Mouse (Mus musculus) MEL (cell line): Measurements from ENCODE around the gene Slc17a6. TPM values are rescaled to one million over a fixed set of nuclear protein-coding genes. Genes with fewer than 3 reads are reported as not detected.

Experiments
- DNase-seq: peaks from one replicate; pipeline ENCODE4 v3.0.0; 2011; ENCODE audit warnings: low read depth, low spot score
- H3K27ac ChIP-seq: 2 replicates; pipeline ENCODE4 v1.5.1; 2012; ENCODE audit warnings: low read depth, mild to moderate bottlenecking, control low read depth, low read length, moderate library complexity; ENCODE audit not compliant: control insufficient read depth
- H3K27me3 ChIP-seq, 2 experiments: fragments of 150-350 bp in 1 of 2; sonication (generic) in 1 of 2; 2 replicates each; pipeline ENCODE4 v1.6.1; 2012; ENCODE audit warnings: low read length in 2 of 2, mild to moderate bottlenecking in 2 of 2, improper control_type of control experiment in 1 of 2, moderate library complexity in 1 of 2; ENCODE audit not compliant: insufficient read depth in 2 of 2, control insufficient read depth in 1 of 2
- H3K36me3 ChIP-seq, 2 experiments: 2 replicates each; pipeline ENCODE4 v1.6.1; 2012 to 2014; ENCODE audit warnings: low read length in 2 of 2, improper control_type of control experiment in 1 of 2, inconsistent platforms in 1 of 2, mild to moderate bottlenecking in 1 of 2; ENCODE audit not compliant: insufficient read depth in 2 of 2, control insufficient read depth in 1 of 2
- H3K4me1 ChIP-seq, 2 experiments: fragments of 150-350 bp in 1 of 2; sonication (generic) in 1 of 2; 2 replicates each; pipeline ENCODE4 v1.6.1; 2012; ENCODE audit warnings: low read length in 2 of 2, improper control_type of control experiment in 1 of 2, mild to moderate bottlenecking in 1 of 2; ENCODE audit not compliant: insufficient read depth in 2 of 2, control insufficient read depth in 1 of 2
- H3K4me3 ChIP-seq, 2 experiments: fragments of 150-350 bp in 1 of 2; sonication (generic) in 1 of 2; 2 replicates each; pipeline ENCODE4 v1.5.1; 2012; ENCODE audit warnings: low read depth in 2 of 2, low read length in 2 of 2, mild to moderate bottlenecking in 2 of 2, moderate library complexity in 2 of 2, control low read depth in 1 of 2, improper control_type of control experiment in 1 of 2; ENCODE audit not compliant: control insufficient read depth in 1 of 2, insufficient read depth in 1 of 2
- H3K79me2 ChIP-seq: 2 replicates; pipeline ENCODE4 v1.6.1; 2012; ENCODE audit warnings: mild to moderate bottlenecking, low read length, moderate library complexity; ENCODE audit not compliant: control insufficient read depth, poor library complexity, insufficient read depth
- H3K9ac ChIP-seq: 2 replicates; pipeline ENCODE4 v1.6.1; 2012; ENCODE audit warnings: low read depth, mild to moderate bottlenecking, control low read depth, low read length, moderate library complexity; ENCODE audit not compliant: control insufficient read depth, poor library complexity, severe bottlenecking
- H3K9me3 ChIP-seq: fragments of 150-350 bp; sonication (generic); replicated peaks from 2 replicates; pipeline ENCODE4 v1.6.1; 2012; ENCODE audit warnings: mild to moderate bottlenecking, low read length, improper control_type of control experiment, moderate library complexity; ENCODE audit not compliant: insufficient read depth
- BHLHE40 ChIP-seq: IDR thresholded peaks from 2 replicates; pipeline ENCODE4 v1.6.1; 2012; ENCODE audit warnings: low read depth, mild to moderate bottlenecking, inconsistent platforms, low read length, improper control_type of control experiment, borderline replicate concordance
- CHD1 ChIP-seq: IDR thresholded peaks from 2 replicates; pipeline ENCODE4 v1.6.1; 2012; ENCODE audit warnings: low read depth, mild to moderate bottlenecking, inconsistent platforms, low read length, improper control_type of control experiment
- CTCF ChIP-seq, 3 experiments: IDR thresholded peaks in 2 of 3; conservative IDR thresholded peaks in 1 of 3; 2 replicates each; pipeline ENCODE4 v1.5.1; 2011 to 2012; ENCODE audit warnings: low read length in 3 of 3, low read depth in 2 of 3, mild to moderate bottlenecking in 2 of 3, improper control_type of control experiment in 1 of 3, inconsistent platforms in 1 of 3, mixed read lengths in 1 of 3, moderate library complexity in 1 of 3; ENCODE audit not compliant: control insufficient read depth in 1 of 3, insufficient read depth in 1 of 3, poor library complexity in 1 of 3, severe bottlenecking in 1 of 3
- ELF1 ChIP-seq: IDR thresholded peaks from 2 replicates; pipeline ENCODE4 v1.6.1; 2014; ENCODE audit warnings: low read depth, mild to moderate bottlenecking, inconsistent platforms, low read length, improper control_type of control experiment, moderate library complexity
- GABPA ChIP-seq: IDR thresholded peaks from 2 replicates; pipeline ENCODE4 v1.6.1; 2012; ENCODE audit warnings: low read depth, mild to moderate bottlenecking, inconsistent platforms, low read length, improper control_type of control experiment, moderate library complexity
- HCFC1 ChIP-seq: IDR thresholded peaks from 2 replicates; pipeline ENCODE4 v1.6.1; 2012; ENCODE audit warnings: low read depth, mild to moderate bottlenecking, inconsistent platforms, low read length, improper control_type of control experiment, moderate library complexity
- JUND ChIP-seq: IDR thresholded peaks from 2 replicates; pipeline ENCODE4 v1.6.1; 2011; ENCODE audit warnings: low read depth, mild to moderate bottlenecking, improper control_type of control experiment, low read length
- KAT2A ChIP-seq: conservative IDR thresholded peaks from 2 replicates; pipeline ENCODE4 v1.6.1; 2012; ENCODE audit warnings: low read depth, low read length, improper control_type of control experiment, inconsistent platforms
- MEF2A ChIP-seq: IDR thresholded peaks from 2 replicates; pipeline ENCODE4 v1.6.1; 2014; ENCODE audit warnings: low read depth, mild to moderate bottlenecking, inconsistent platforms, low read length, improper control_type of control experiment; ENCODE audit not compliant: poor library complexity, insufficient replicate concordance, severe bottlenecking; ENCODE audit errors: extremely low read depth
- NRF1 ChIP-seq: IDR thresholded peaks from 2 replicates; pipeline ENCODE4 v1.6.1; 2014; ENCODE audit warnings: low read depth, mild to moderate bottlenecking, inconsistent platforms, low read length, improper control_type of control experiment, moderate library complexity; ENCODE audit not compliant: poor library complexity, insufficient read depth, severe bottlenecking
- POLR2A ChIP-seq, 2 experiments: IDR thresholded peaks; 2 replicates each; pipeline ENCODE4 v1.6.1; 2011 to 2012; ENCODE audit warnings: low read length in 2 of 2, mild to moderate bottlenecking in 2 of 2, control low read depth in 1 of 2, improper control_type of control experiment in 1 of 2, low read depth in 1 of 2, moderate library complexity in 1 of 2; ENCODE audit not compliant: control insufficient read depth in 1 of 2, insufficient read depth in 1 of 2, poor library complexity in 1 of 2
- RAD21 ChIP-seq: IDR thresholded peaks from 2 replicates; pipeline ENCODE4 v1.6.1; 2011; ENCODE audit warnings: mild to moderate bottlenecking, low read depth, low read length, improper control_type of control experiment
- SMC3 ChIP-seq: IDR thresholded peaks from 2 replicates; pipeline ENCODE4 v1.6.1; 2011; ENCODE audit warnings: low read depth, low read length, improper control_type of control experiment
- TCF12 ChIP-seq: IDR thresholded peaks from 2 replicates; pipeline ENCODE4 v1.6.1; 2014; ENCODE audit warnings: low read depth, mild to moderate bottlenecking, inconsistent platforms, low read length, improper control_type of control experiment, moderate library complexity
- USF1 ChIP-seq: IDR thresholded peaks from 2 replicates; pipeline ENCODE4 v1.6.1; 2014; ENCODE audit warnings: low read depth, mild to moderate bottlenecking, inconsistent platforms, low read length, improper control_type of control experiment, moderate library complexity
- USF2 ChIP-seq, 2 experiments: IDR thresholded peaks; 2 replicates each; pipeline ENCODE4 v1.6.1; 2011 to 2012; ENCODE audit warnings: improper control_type of control experiment in 2 of 2, low read length in 2 of 2, borderline replicate concordance in 1 of 2, inconsistent platforms in 1 of 2, low read depth in 1 of 2, mild to moderate bottlenecking in 1 of 2; ENCODE audit not compliant: insufficient read depth in 1 of 2
- ZC3H11A ChIP-seq: IDR thresholded peaks from 2 replicates; pipeline ENCODE4 v1.6.1; 2012; ENCODE audit warnings: low read depth, mild to moderate bottlenecking, inconsistent platforms, low read length, improper control_type of control experiment
- ZMIZ1 ChIP-seq: IDR thresholded peaks from 2 replicates; pipeline ENCODE4 v1.6.1; 2012; ENCODE audit warnings: low read depth, mild to moderate bottlenecking, inconsistent platforms, low read length, improper control_type of control experiment, moderate library complexity
- ZNF384 ChIP-seq: IDR thresholded peaks from 2 replicates; pipeline ENCODE4 v1.6.1; 2012; ENCODE audit warnings: low read depth, mild to moderate bottlenecking, inconsistent platforms, low read length, improper control_type of control experiment
- polyA plus RNA-seq, 2 experiments: library from polyadenylated mRNA; stranded (reverse) in 1 of 2; unstranded in 1 of 2; fragments of >175 nt in 1 of 2; fragments of >200 nt in 1 of 2; gene quantifications; 2 replicates each; pipeline versions ENCODE4 v1.2.1 to v1.2.4; 2012; ENCODE audit warnings: low replicate concordance in 2 of 2, low read depth in 1 of 2; ENCODE audit not compliant: insufficient read length in 2 of 2, insufficient read depth in 1 of 2, missing spikeins in 1 of 2
- total RNA-seq: library from RNA; depleted of rRNA; stranded (reverse); fragments of 300-350 nt; gene quantifications from 2 replicates; pipeline ENCODE4 v1.2.3, GENCODE M21; 2012

The Slc17a6 gene
- total and polyA plus RNA-seq, 3 experiments, result not detected

GRCm38 (mm10) chr7:51603741-51604140, 18.1 kb upstream of the Slc17a6 start:
- no peak for TF ChIP-seq GABPA
- no peak for TF ChIP-seq HCFC1
- no peak for TF ChIP-seq JUND
- no peak for TF ChIP-seq BHLHE40
- DNase-seq, result no peak
- no peak overlapping the region for H3K27ac ChIP-seq
- no peaks in the 10 kb centered on the region for H3K9me3 ChIP-seq
- no peak overlapping the region for H3K9ac ChIP-seq
- no peak overlapping the region for H3K4me3 ChIP-seq
- no peaks in the 10 kb centered on the region for H3K79me2 ChIP-seq
- no peaks in the 10 kb centered on the region for H3K36me3 ChIP-seq
- no peaks in the 10 kb centered on the region for H3K4me1 ChIP-seq
- H3K27me3 ChIP-seq, result no peaks in the 10 kb centered on the region

GRCm38 (mm10) chr7:51614404-51614803, 7.4 kb upstream of the Slc17a6 start:
- Histone ChIP-seq H3K4me3 (no peak overlapping the region), H3K27ac (no peak overlapping the region), H3K79me2 (no peaks in the 10 kb centered on the region), H3K27me3 (no peaks in the 10 kb centered on the region), H3K9me3 (no peaks in the 10 kb centered on the region), H3K4me1 (no peaks in the 10 kb centered on the region), H3K9ac (no peak overlapping the region), H3K36me3 (no peaks in the 10 kb centered on the region)
- peak; percentile 48 for DNase-seq
- TF ChIP-seq TCF12, result no peak
- no peak for TF ChIP-seq POLR2A (IDR thresholded peaks at IDR 0.05; ENCODE audit: control insufficient read depth in 1 of 2, insufficient read depth in 1 of 2, low read depth in 1 of 2, low read length in 2 of 2, poor library complexity in 1 of 2)
- TF ChIP-seq SMC3, result peak; percentile 75
- TF ChIP-seq ZC3H11A, result peak; percentile 22
- no peak for TF ChIP-seq GABPA
- peak; percentile 52 for TF ChIP-seq RAD21
- TF ChIP-seq HCFC1, result no peak
- TF ChIP-seq USF1, result no peak
- TF ChIP-seq ZMIZ1, result no peak
- no peak for TF ChIP-seq BHLHE40
- no peak for TF ChIP-seq NRF1
- TF ChIP-seq CTCF (IDR thresholded peaks at IDR 0.05 in 2 of 3, conservative IDR thresholded peaks at IDR 0.05 in 1 of 3; ENCODE audit: control insufficient read depth in 1 of 3, insufficient read depth in 1 of 3, low read depth in 2 of 3, low read length in 3 of 3, poor library complexity in 1 of 3, severe bottlenecking in 1 of 3), result peak; percentile 22 to 69 (median 48); a peak in 4 of 6 replicates
- TF ChIP-seq MEF2A, result no peak
- no peak for TF ChIP-seq KAT2A
- no peak for TF ChIP-seq ZNF384
- TF ChIP-seq ELF1, result no peak
- no peak for TF ChIP-seq USF2 (IDR thresholded peaks at IDR 0.05; ENCODE audit: borderline replicate concordance in 1 of 2, insufficient read depth in 1 of 2, low read depth in 1 of 2, low read length in 2 of 2)
- no peak for TF ChIP-seq CHD1
- no peak for TF ChIP-seq JUND
